Mouse (Mus musculus) hindbrain, postnatal 0 days (tissue): Measurements from ENCODE around the gene Fam196b. TPM values are rescaled to one million over a fixed set of nuclear protein-coding genes. Genes with fewer than 3 reads are reported as not detected.
A peak's percentile ranks its signal among the peaks of the same experiment; 100 is the strongest.

Experiments used
- ATAC-seq: fragments of 200-750 bp; cut with Nextera tagmentation; 2 replicates; pipeline ENCODE4 v1.8.0; 2017; ENCODE audit warnings: mild to moderate bottlenecking, moderate TSS enrichment, moderate library complexity
- DNase-seq: peaks from one replicate; pipeline ENCODE4 v3.0.0-alpha.2; 2015; ENCODE audit warnings: low spot score
- H3K27ac ChIP-seq: fragments of 300-500 bp; sonication (generic); 2 replicates; pipeline ENCODE4 v1.5.1; 2014; ENCODE audit warnings: mild to moderate bottlenecking
- H3K27me3 ChIP-seq: fragments of 300-500 bp; sonication (generic); 2 replicates; pipeline ENCODE4 v1.6.1; 2014; ENCODE audit warnings: low read length, mixed read lengths; ENCODE audit not compliant: insufficient read depth
- H3K36me3 ChIP-seq: fragments of 300-500 bp; sonication (generic); 2 replicates; pipeline ENCODE4 v1.6.1; 2014; ENCODE audit warnings: low read length, mixed read lengths; ENCODE audit not compliant: insufficient read depth
- H3K4me1 ChIP-seq: fragments of 300-500 bp; sonication (generic); 2 replicates; pipeline ENCODE4 v1.6.1; 2014; ENCODE audit warnings: antibody characterized with exemption, low read length, mixed read lengths; ENCODE audit not compliant: insufficient read depth
- H3K4me2 ChIP-seq: fragments of 300-500 bp; sonication (generic); 2 replicates; pipeline ENCODE4 v1.6.1; 2014; ENCODE audit warnings: low read depth, mild to moderate bottlenecking, low read length, moderate library complexity, mixed read lengths
- H3K4me3 ChIP-seq: fragments of 300-500 bp; sonication (generic); 2 replicates; pipeline ENCODE4 v1.5.1; 2014; ENCODE audit warnings: low read length
- H3K9ac ChIP-seq: fragments of 300-500 bp; sonication (generic); replicated peaks from 2 replicates; pipeline ENCODE4 v1.6.1; 2014; ENCODE audit warnings: mild to moderate bottlenecking, low read length, moderate library complexity, mixed read lengths
- H3K9me3 ChIP-seq: fragments of 300-500 bp; sonication (generic); 2 replicates; pipeline ENCODE4 v1.6.1; 2016; ENCODE audit warnings: low read length, mixed read lengths
- CTCF ChIP-seq: IDR thresholded peaks from 2 replicates; pipeline ENCODE4 v1.5.1; 2016; ENCODE audit warnings: antibody characterized with exemption, control low read depth, low read depth
- WGBS: fragments of 180-500 bp; shearing (Covaris S2); extraction: QIAGEN DNeasy Blood & Tissue Kit; methylation state at CpG from one replicate; pipeline ENCODE4 v1.1.7; 2014; 5-methylcytosine and 5-hydroxymethylcytosine counted together
- polyA plus RNA-seq: library from polyadenylated mRNA; unstranded; fragments of >200 nt; fragmentation: Nextera tagmentation; extraction: Ambion mirVana; gene quantifications from 2 replicates; pipeline ENCODE4 v1.2.1, GENCODE M21; 2015
- total RNA-seq: library from RNA; depleted of rRNA; stranded (reverse); fragments of >200 nt; gene quantifications from 2 replicates; pipeline ENCODE4 v1.2.3, GENCODE M21; 2014

The Fam196b gene
- total and polyA plus RNA-seq, 2 experiments from 2014 or later = 2.1 to 6.8 TPM

DNA sequence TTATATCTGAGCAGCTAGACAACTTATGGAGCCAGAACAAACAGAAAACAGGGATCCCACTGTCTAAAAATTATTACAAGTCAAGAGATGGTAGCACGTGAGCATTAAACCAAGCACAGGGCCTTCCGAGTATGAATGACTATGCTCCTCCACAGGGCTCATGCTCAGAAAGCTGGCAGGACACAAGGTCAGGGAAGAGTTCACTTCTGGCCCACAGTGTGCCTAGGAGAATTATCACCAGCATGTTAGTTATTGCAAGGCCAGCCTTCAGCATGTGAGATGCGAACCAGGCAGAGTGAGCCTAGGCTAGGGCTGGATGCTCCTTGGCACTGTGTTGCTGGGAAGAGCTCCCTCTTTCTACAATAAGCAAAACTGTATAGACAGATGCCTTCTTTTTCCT lies 5.9 kb upstream of the Fam196b start:
- no peak overlapping the region for H3K4me3 ChIP-seq
- H3K27me3 ChIP-seq = no peaks in the 10 kb centered on the region
- WGBS = 92% methylated on average over 3 of the region's 3 CpGs
- no peak overlapping the region for H3K9ac ChIP-seq
- no peak for TF ChIP-seq CTCF
- H3K4me1 ChIP-seq = no peaks in the 10 kb centered on the region
- no peak for DNase-seq
- H3K36me3 ChIP-seq = no peaks in the 10 kb centered on the region
- H3K27ac ChIP-seq = no peak overlapping the region
- ATAC-seq = no peak
- H3K4me2 ChIP-seq = no peak overlapping the region
- H3K9me3 ChIP-seq = no peaks in the 10 kb centered on the region

GRCm38 (mm10) chr11:34309360-34309759 lies 5.3 kb upstream of the Fam196b start:
- Histone ChIP-seq H3K9me3 (no peaks in the 10 kb centered on the region), H3K9ac (no peak overlapping the region), H3K4me2 (no peak overlapping the region), H3K4me1 (no peaks in the 10 kb centered on the region), H3K4me3 (no peak overlapping the region), H3K27ac (no peak overlapping the region), H3K27me3 (no peaks in the 10 kb centered on the region), H3K36me3 (no peaks in the 10 kb centered on the region)
- DNase-seq = no peak
- no peak for TF ChIP-seq CTCF
- no peak for ATAC-seq
- WGBS = 81% methylated on average over 2 of the region's 2 CpGs

- Histone ChIP-seq H3K4me1 (peaks cover 6% of the 10 kb centered on the region; the same call in 1 of the 2 replicates), H3K27me3 (no peaks in the 10 kb centered on the region), H3K9ac (no peak overlapping the region), H3K9me3 (no peaks in the 10 kb centered on the region), H3K4me2 (no peak overlapping the region), H3K36me3 (no peaks in the 10 kb centered on the region), H3K4me3 (no peak overlapping the region), H3K27ac (no peak overlapping the region)
- no peak for ATAC-seq
- WGBS = 62% methylated on average over 5 of the region's 5 CpGs
- TF ChIP-seq CTCF = no peak
- DNase-seq = no peak
Measured at GRCm38 (mm10) chr11:34311717-34312116, 2.9 kb upstream of the Fam196b start.

DNA sequence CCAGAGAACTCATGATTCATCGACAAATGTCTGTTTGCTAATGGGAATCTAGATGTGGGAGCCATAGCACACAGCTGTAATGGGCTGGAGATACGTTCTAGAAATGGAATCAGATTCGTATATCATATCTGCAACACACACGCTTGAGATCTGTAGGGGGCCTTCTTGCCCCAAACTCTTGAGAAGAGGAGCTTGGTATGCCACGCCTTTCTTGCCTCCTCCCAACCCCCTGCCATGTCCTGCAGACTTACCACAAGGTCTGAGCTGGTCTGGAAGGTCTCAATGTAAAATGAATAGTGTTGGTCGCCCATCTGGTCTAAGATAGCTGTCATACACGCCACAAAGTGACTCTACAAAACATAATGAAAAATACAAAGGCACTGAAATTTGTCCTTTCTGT lies 2.4 kb upstream of the Fam196b start:
- WGBS = 80% methylated on average over 7 of the region's 7 CpGs
- DNase-seq (no peak), ATAC-seq (no peak)
- Histone ChIP-seq H3K27ac (no peak overlapping the region), H3K4me1 (peaks cover 6% of the 10 kb centered on the region; the same call in 1 of the 2 replicates), H3K9me3 (no peaks in the 10 kb centered on the region), H3K36me3 (no peaks in the 10 kb centered on the region), H3K27me3 (no peaks in the 10 kb centered on the region), H3K9ac (no peak overlapping the region), H3K4me2 (no peak overlapping the region), H3K4me3 (no peak overlapping the region)
- no peak for TF ChIP-seq CTCF

DNA sequence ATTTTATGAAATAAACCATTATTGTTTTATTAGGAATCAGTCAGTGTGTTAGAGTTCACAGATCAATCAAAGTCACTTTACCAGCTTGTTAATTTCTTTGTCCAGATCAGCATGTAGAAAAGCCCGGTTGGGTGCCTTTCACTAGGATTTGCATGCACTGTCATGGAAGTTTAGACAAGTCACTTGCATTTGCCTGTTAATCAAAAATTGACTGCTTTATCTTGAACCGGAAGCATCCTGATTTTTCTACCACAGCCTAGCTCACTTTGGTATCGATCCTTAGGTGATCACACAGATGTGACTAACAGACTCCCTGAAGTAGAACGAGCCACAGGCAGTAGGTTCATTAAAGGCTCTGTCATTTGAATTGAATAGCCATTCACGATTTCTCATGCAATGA lies 761 bp downstream of the Fam196b start:
- Histone ChIP-seq H3K9ac (peak overlapping the region; percentile 51; the same call in 1 of the 2 replicates), H3K27ac (no peak overlapping the region), H3K4me2 (peak overlapping the region; percentile 63), H3K27me3 (no peaks in the 10 kb centered on the region), H3K9me3 (no peaks in the 10 kb centered on the region), H3K4me3 (peak overlapping the region; percentile 47), H3K4me1 (peaks cover 6% of the 10 kb centered on the region; the same call in 1 of the 2 replicates), H3K36me3 (no peaks in the 10 kb centered on the region)
- TF ChIP-seq CTCF = no peak
- ATAC-seq = no peak
- DNase-seq = peak; percentile 40
- 6% methylated on average over 5 of the region's 5 CpGs for WGBS

- H3K27me3 ChIP-seq = no peaks in the 10 kb centered on the region
- H3K4me3 ChIP-seq = peak overlapping the region; percentile 47
- H3K9ac ChIP-seq = 0 out of 2 replicates have a peak overlapping the region, but pooled peaks have one; percentile 13
- TF ChIP-seq CTCF = no peak
- ATAC-seq = no peak
- peak overlapping the region; percentile 16; the same call in 1 of the 2 replicates for H3K27ac ChIP-seq
- H3K9me3 ChIP-seq = no peaks in the 10 kb centered on the region
- DNase-seq = peak; percentile 24
- H3K4me1 ChIP-seq = peaks cover 6% of the 10 kb centered on the region; the same call in 1 of the 2 replicates
- H3K4me2 ChIP-seq = peak overlapping the region; percentile 63
- WGBS = 21% methylated on average over 10 of the region's 10 CpGs
- H3K36me3 ChIP-seq = no peaks in the 10 kb centered on the region
Measured at GRCm38 (mm10) chr11:34316176-34316575, 1.6 kb downstream of the Fam196b start.

DNA sequence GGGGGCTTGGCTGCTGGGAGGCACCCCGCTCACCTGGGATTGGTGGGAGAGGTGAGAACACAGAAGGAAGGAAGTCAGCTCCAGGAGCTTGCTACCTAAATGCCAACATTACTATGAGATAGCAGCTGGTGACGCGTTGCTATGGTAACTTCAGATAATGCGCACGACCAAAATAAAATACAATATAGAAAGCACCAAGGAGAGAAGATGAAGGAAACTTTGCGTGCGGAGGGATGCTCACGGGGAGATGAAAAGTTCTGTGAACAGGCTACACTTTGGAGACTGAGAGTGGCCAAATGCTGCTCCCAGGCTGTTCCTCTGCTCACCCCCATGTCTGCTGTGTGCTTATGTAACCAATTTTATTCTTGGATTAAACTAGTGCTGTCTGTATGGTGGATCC lies 2.4 kb downstream of the Fam196b start:
- ATAC-seq = no peak
- DNase-seq = peak; percentile 42
- 59% methylated on average over 8 of the region's 8 CpGs for WGBS

More for the DNA sequence above, 2.4 kb downstream of the Fam196b start:
- Histone ChIP-seq H3K9ac (no peak overlapping the region), H3K27ac (no peak overlapping the region), H3K27me3 (no peaks in the 10 kb centered on the region), H3K4me2 (peak overlapping the region; percentile 63), H3K9me3 (no peaks in the 10 kb centered on the region), H3K4me1 (peaks cover 6% of the 10 kb centered on the region; the same call in 1 of the 2 replicates), H3K4me3 (peak overlapping the region; percentile 47; the same call in 1 of the 2 replicates), H3K36me3 (no peaks in the 10 kb centered on the region)
- TF ChIP-seq CTCF = no peak
